Mouse (Mus musculus) lung, postnatal 0 days (tissue): Measurements from ENCODE around the gene Rps27rt. TPM values are rescaled to one million over a fixed set of nuclear protein-coding genes. Genes with fewer than 3 reads are reported as not detected.
"Not testable (repeated sequence)": the region's sequence is repeated elsewhere in the genome, so short reads cannot be mapped to it uniquely, and the experiment has no call there.

ENCODE experiments used
- ATAC-seq: fragments of 200-750 bp; cut with Nextera tagmentation; 2 replicates; pipeline ENCODE4 v1.8.0; 2017; ENCODE audit warnings: moderate library complexity
- DNase-seq: peaks from one replicate; pipeline ENCODE4 v3.0.0-alpha.2; 2016; ENCODE audit warnings: low spot score
- H3K27ac ChIP-seq: fragments of 300-500 bp; sonication (generic); 2 replicates; pipeline ENCODE4 v1.5.1; 2014; ENCODE audit warnings: antibody characterized with exemption, mild to moderate bottlenecking, low read length, mixed read lengths
- H3K27me3 ChIP-seq: fragments of 300-500 bp; sonication (generic); replicated peaks from 2 replicates; pipeline ENCODE4 v1.6.1; 2014; ENCODE audit warnings: low read length, mixed read lengths; ENCODE audit not compliant: insufficient read depth
- H3K36me3 ChIP-seq: fragments of 300-500 bp; sonication (generic); 2 replicates; pipeline ENCODE4 v1.6.1; 2014; ENCODE audit warnings: low read length, mixed read lengths; ENCODE audit not compliant: insufficient read depth
- H3K4me1 ChIP-seq: fragments of 300-500 bp; sonication (generic); 2 replicates; pipeline ENCODE4 v1.6.1; 2014; ENCODE audit warnings: antibody characterized with exemption, low read depth, low read length, mixed read lengths; ENCODE audit not compliant: insufficient read depth
- H3K4me2 ChIP-seq: fragments of 300-500 bp; sonication (generic); replicated peaks from 2 replicates; pipeline ENCODE4 v1.6.1; 2014; ENCODE audit warnings: low read depth, mild to moderate bottlenecking, low read length, moderate library complexity, mixed read lengths
- H3K4me3 ChIP-seq: fragments of 300-500 bp; sonication (generic); 2 replicates; pipeline ENCODE4 v1.5.1; 2014; ENCODE audit warnings: low read depth, low read length
- H3K9ac ChIP-seq: fragments of 300-500 bp; sonication (generic); replicated peaks from 2 replicates; pipeline ENCODE4 v1.6.1; 2014; ENCODE audit warnings: low read depth, mild to moderate bottlenecking
- H3K9me3 ChIP-seq: fragments of 300-500 bp; sonication (generic); 2 replicates; pipeline ENCODE4 v1.6.1; 2016; ENCODE audit warnings: low read length, mixed read lengths
- CTCF ChIP-seq: IDR thresholded peaks from 2 replicates; pipeline ENCODE4 v1.5.1; 2016; ENCODE audit warnings: antibody characterized with exemption, mild to moderate bottlenecking
- EP300 ChIP-seq: IDR thresholded peaks from 2 replicates; pipeline ENCODE4 v1.6.1; 2016; ENCODE audit warnings: antibody characterized with exemption, mild to moderate bottlenecking, control low read depth
- WGBS: fragments of 180-500 bp; shearing (Covaris S2); extraction: QIAGEN DNeasy Blood & Tissue Kit; methylation state at CpG from one replicate; pipeline ENCODE4 v1.1.7; 2014; 5-methylcytosine and 5-hydroxymethylcytosine counted together
- polyA plus RNA-seq: library from polyadenylated mRNA; unstranded; fragments of >200 nt; fragmentation: Nextera tagmentation; extraction: Ambion mirVana; gene quantifications from 2 replicates; pipeline ENCODE4 v1.2.1, GENCODE M21; 2015

Rps27rt gene
- polyA plus RNA-seq, 1 experiment from 2014 or later: 625 TPM

DNA sequence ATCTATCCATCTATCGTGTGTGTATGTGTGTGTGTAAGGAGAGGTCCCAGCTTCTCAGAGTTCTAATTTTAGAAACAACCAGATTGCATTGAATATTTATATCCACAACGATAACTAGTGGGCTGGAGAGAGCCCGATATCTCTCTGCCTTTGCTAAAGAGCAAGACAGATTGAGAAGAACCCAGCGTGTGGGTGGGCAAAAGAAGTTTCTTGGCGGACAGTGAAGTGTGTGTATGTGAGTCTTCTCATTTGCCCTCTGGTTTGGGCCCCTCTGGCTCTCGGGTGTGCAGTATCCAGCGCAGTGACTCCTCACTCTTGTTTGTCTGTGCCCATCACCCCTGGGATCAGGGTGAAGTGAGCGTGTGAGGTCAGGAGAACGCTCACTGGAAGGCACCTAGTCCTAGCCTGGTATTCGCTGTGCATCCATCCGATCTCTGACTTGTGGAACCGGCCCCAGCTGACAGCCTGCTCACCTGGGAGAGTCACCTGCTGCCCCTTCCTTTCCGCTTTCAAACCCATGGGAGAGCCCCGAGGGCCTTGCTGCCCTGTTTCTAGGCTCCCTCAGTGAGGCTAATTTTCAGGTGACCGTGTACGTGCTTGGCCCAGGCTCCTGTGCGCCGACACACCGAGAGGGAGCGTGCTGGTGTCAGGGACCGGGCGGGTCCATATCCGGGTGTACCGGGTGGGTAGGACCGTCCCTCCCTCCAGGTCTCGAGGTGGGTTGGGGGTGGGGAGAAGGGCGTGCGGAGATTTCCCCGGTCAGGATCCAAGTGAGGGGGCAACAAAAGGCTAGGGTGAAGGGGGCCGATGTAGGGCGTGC lies 4.9 kb downstream of the Rps27rt start:
- Histone ChIP-seq H3K27me3 (no peaks in the 10 kb centered on the region), H3K27ac (peak overlapping the region; percentile 90; the same call in 1 of the 2 replicates), H3K4me3 (peak overlapping the region; percentile 75), H3K9me3 (no peaks in the 10 kb centered on the region), H3K36me3 (no peaks in the 10 kb centered on the region), H3K4me1 (peaks cover 3% of the 10 kb centered on the region; the same call in 1 of the 2 replicates), H3K4me2 (peak overlapping the region; percentile 95), H3K9ac (peak overlapping the region; percentile 46)
- DNase-seq: no peak
- TF ChIP-seq CTCF: peak; percentile 15; the same call in 1 of the 2 replicates
- TF ChIP-seq EP300: no peak
- 7% methylated on average over 31 of the region's 31 CpGs for WGBS
- ATAC-seq: peak; percentile 59

DNA sequence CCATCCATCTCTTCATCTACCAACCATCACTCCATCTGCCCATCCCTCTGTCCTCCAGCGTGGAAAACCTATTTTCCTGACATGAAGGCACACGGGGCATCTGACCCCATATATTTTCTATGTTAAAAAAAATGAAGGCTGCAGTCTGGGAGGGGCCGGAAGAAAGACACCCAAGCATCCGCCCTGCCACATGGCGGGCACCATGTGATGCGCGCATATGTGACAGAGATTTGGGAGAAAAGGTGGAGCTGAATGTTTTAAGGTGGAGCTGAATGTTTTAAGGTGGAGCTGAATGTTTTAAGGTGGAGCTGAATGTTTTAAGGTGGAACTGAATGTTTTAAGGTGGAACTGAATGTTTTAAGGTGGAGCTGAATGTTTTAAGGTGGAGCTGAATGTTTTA lies 16.3 kb downstream of the Rps27rt start:
- not testable (repeated sequence) for DNase-seq, H3K9ac ChIP-seq, H3K27ac ChIP-seq, ATAC-seq, H3K4me2 ChIP-seq, H3K4me3 ChIP-seq, H3K36me3 ChIP-seq, H3K4me1 ChIP-seq, H3K9me3 ChIP-seq, H3K27me3 ChIP-seq
- 77% methylated on average over 7 of the region's 7 CpGs for WGBS

- no peak overlapping the region for H3K9ac ChIP-seq
- DNase-seq (no peak), ATAC-seq (no peak)
- H3K4me2 ChIP-seq: no peak overlapping the region
- TF ChIP-seq CTCF (no peak), EP300 (no peak)
- no peaks in the 10 kb centered on the region for H3K9me3 ChIP-seq
- H3K27me3 ChIP-seq: no peaks in the 10 kb centered on the region
- no peaks in the 10 kb centered on the region for H3K36me3 ChIP-seq
- no peaks in the 10 kb centered on the region for H3K4me1 ChIP-seq
- no peak overlapping the region for H3K27ac ChIP-seq
- 48% methylated on average over 3 of the region's 3 CpGs for WGBS
- H3K4me3 ChIP-seq: no peak overlapping the region
Measured at GRCm38 (mm10) chr9:114964093-114964492, 18.4 kb downstream of the Rps27rt start.

- WGBS: 64% methylated on average over 6 of the region's 6 CpGs
Measured at GRCm38 (mm10) chr9:114960844-114961243, 21.7 kb downstream of the Rps27rt start.

DNA sequence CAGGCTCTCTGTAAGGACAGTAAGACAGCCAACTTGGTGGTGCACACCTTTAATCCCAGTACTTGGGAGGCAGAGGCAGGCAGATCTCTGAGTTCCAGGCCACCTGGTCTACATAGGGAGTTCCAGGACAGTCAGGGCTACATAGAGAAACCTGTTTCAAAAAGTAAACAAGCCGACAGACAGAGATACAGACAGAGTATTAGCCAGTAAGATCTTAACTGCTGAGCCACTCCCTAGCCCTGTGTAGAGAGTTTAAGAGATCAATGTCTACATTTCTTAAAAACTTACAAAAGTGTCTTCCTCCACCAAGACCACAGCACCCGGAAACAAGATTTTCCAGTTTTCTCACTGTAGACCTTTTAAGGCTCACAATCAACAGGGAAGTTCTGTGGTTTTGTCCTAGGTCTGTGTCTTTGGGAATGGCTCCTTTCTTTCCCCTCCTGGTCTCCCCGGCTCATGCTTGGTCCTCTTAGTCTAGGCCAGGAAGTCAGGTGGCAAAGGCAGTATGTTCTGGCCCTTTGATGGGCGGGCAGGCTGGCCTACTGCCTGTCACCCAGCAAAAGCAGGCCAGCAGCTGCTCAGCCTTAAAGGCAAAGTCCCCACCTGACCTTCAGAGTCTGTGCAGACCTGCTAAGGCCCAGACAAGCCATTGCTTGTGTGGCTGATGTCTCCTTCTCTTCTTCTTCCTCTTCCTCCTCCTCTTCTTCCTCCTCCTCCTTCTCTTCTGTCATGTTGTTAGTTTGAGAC lies 22.3 kb downstream of the Rps27rt start:
- Histone ChIP-seq H3K9ac (no peak overlapping the region), H3K9me3 (no peaks in the 10 kb centered on the region), H3K27ac (no peak overlapping the region), H3K4me2 (no peak overlapping the region), H3K27me3 (no peaks in the 10 kb centered on the region), H3K4me1 (no peaks in the 10 kb centered on the region), H3K36me3 (no peaks in the 10 kb centered on the region), H3K4me3 (no peak overlapping the region)
- WGBS: 48% methylated on average over 4 of the region's 4 CpGs
- DNase-seq (no peak), ATAC-seq (no peak)
- TF ChIP-seq CTCF (no peak), EP300 (no peak)

More at GRCm38 (mm10) chr9:114960844-114961243, 21.7 kb downstream of the Rps27rt start:
- DNase-seq (no peak), ATAC-seq (no peak)
- no peaks in the 10 kb centered on the region for H3K4me1 ChIP-seq
- H3K9me3 ChIP-seq: no peaks in the 10 kb centered on the region
- H3K4me3 ChIP-seq: no peak overlapping the region
- no peaks in the 10 kb centered on the region for H3K27me3 ChIP-seq
- no peak overlapping the region for H3K27ac ChIP-seq
- no peak overlapping the region for H3K9ac ChIP-seq
- no peak for TF ChIP-seq CTCF
- TF ChIP-seq EP300: no peak
- H3K36me3 ChIP-seq: no peaks in the 10 kb centered on the region
- no peak overlapping the region for H3K4me2 ChIP-seq

GRCm38 (mm10) chr9:114956945-114957344 lies 25.6 kb downstream of the Rps27rt start:
- 29% methylated on average over 5 of the region's 5 CpGs for WGBS
- Histone ChIP-seq H3K9me3 (no peaks in the 10 kb centered on the region), H3K9ac (no peak overlapping the region), H3K4me1 (no peaks in the 10 kb centered on the region), H3K4me3 (no peak overlapping the region), H3K36me3 (no peaks in the 10 kb centered on the region), H3K27ac (no peak overlapping the region), H3K4me2 (no peak overlapping the region), H3K27me3 (no peaks in the 10 kb centered on the region)
- TF ChIP-seq CTCF: peak; percentile 82
- no peak for TF ChIP-seq EP300
- peak; percentile 75 for ATAC-seq
- DNase-seq: peak; percentile 75
